Mouse (Mus musculus) liver, postnatal 0 days (tissue): ENCODE data around the gene Gm10974.

Experiments used
- CTCF ChIP-seq: sonication (generic); IDR thresholded peaks from 2 replicates; pipeline ENCODE4 v1.5.1; 2016; ENCODE audit warnings: antibody characterized with exemption, low read depth
- EP300 ChIP-seq: IDR thresholded peaks from 2 replicates; pipeline ENCODE4 v1.6.1; 2016; ENCODE audit warnings: antibody characterized with exemption, low read depth, mild to moderate bottlenecking

- no peak for TF ChIP-seq CTCF
- no peak for TF ChIP-seq EP300
These were observed 28.8 kb upstream of the Gm10974 start for GRCm38 (mm10) chr7:66336955-66337354.
